10 mouse cellular contexts compared by ENCODE assay signal in genomic region chr8:120321724-120322123, GRCm38 (mm10).
DNase-seq lines count a peak whose midpoint lies in the region; ATAC-seq and TF ChIP-seq lines count a peak whose summit lies in the region.
"Had no signal": no experiment of that assay in that cellular context is flagged by ENCODE, and none has a peak within 500 bp of the region (broad histone marks: within the 10 kb centered on the region; RNA-seq: fewer than 3 reads in every experiment).

No protein-coding gene starts in this region.

- H3K4me1 ChIP-seq in lung, embryonic 14.5 days (ENCODE audit: insufficient read depth) = peaks cover 17% of the 10 kb centered on the region
- H3K4me1 ChIP-seq in stomach, postnatal 0 days (replicated peaks; ENCODE audit: control insufficient read depth, insufficient read depth) = 0 out of 2 replicates have a peak, but pooled peaks cover 7% of the 10 kb centered on the region

- TF ChIP-seq CTCF in lung, embryonic 14.5 days (IDR thresholded peaks at IDR 0.05; ENCODE audit: low read depth) = peak; percentile 76
- peak; percentile 78 for TF ChIP-seq CTCF in stomach, postnatal 0 days (IDR thresholded peaks at IDR 0.05; ENCODE audit: low read depth)

- ATAC-seq in lung, embryonic 14.5 days (ENCODE audit: insufficient read depth) = no peak
- ATAC-seq in stomach, postnatal 0 days (ENCODE audit: low FRiP score, low TSS enrichment) = no peak
- ATAC-seq in cerebellum, adult (ENCODE audit: insufficient number of reproducible peaks, low FRiP score, low TSS enrichment) = no peak

- no peaks in the 10 kb centered on the region for H3K36me3 ChIP-seq in lung, embryonic 14.5 days (ENCODE audit: insufficient read depth)
- H3K36me3 ChIP-seq in stomach, postnatal 0 days (ENCODE audit: control insufficient read depth, insufficient read depth, low read length) = no peaks in the 10 kb centered on the region
- H3K36me3 ChIP-seq: embryonic facial prominence, embryonic 13.5 days; lung, embryonic 15.5 days had no signal

- intact Hi-C loops in left cerebral cortex, postnatal 25 days (cut with DNase I) = no loop called here

- H3K9me3 ChIP-seq in lung, embryonic 14.5 days (ENCODE audit: low read depth, low read length) = no peaks in the 10 kb centered on the region
- no peaks in the 10 kb centered on the region for H3K9me3 ChIP-seq in stomach, postnatal 0 days (ENCODE audit: control insufficient read depth, low read length)
- H3K9me3 ChIP-seq: embryonic facial prominence, embryonic 13.5 days; lung, embryonic 15.5 days had no signal

- H3K9ac ChIP-seq in lung, embryonic 14.5 days = no peak overlapping the region
- H3K9ac ChIP-seq in stomach, postnatal 0 days (ENCODE audit: low read length) = no peak overlapping the region
- H3K9ac ChIP-seq: embryonic facial prominence, embryonic 13.5 days; lung, embryonic 15.5 days had no signal

- no peak overlapping the region for H3K27ac ChIP-seq in lung, embryonic 14.5 days (ENCODE audit: low read depth)
- no peak overlapping the region for H3K27ac ChIP-seq in stomach, postnatal 0 days (replicated peaks)
- H3K27ac ChIP-seq: embryonic facial prominence, embryonic 13.5 days had no signal

- H3K27me3 ChIP-seq in lung, embryonic 14.5 days (ENCODE audit: insufficient read depth, low read length) = no peaks in the 10 kb centered on the region
- no peaks in the 10 kb centered on the region; the same call in 1 of the 2 replicates for H3K27me3 ChIP-seq in stomach, postnatal 0 days (ENCODE audit: control insufficient read depth, insufficient read depth, low read length)
- H3K27me3 ChIP-seq: embryonic facial prominence, embryonic 13.5 days; lung, embryonic 15.5 days had no signal

- 43% methylated on average over 6 of the region's 6 CpGs for WGBS in lung, embryonic 14.5 days
- 53% methylated on average over 6 of the region's 6 CpGs for WGBS in stomach, postnatal 0 days

- H3K4me2 ChIP-seq in lung, embryonic 14.5 days = no peak overlapping the region
- H3K4me2 ChIP-seq in stomach, postnatal 0 days (replicated peaks; ENCODE audit: low read depth) = no peak overlapping the region
- H3K4me2 ChIP-seq: embryonic facial prominence, embryonic 13.5 days; lung, embryonic 15.5 days had no signal

- no peak for TF ChIP-seq EP300 in stomach, postnatal 0 days (optimal IDR thresholded peaks at IDR 0.05)

- no peak overlapping the region for H3K4me3 ChIP-seq in lung, embryonic 14.5 days (ENCODE audit: low read depth, low read length)
- no peak overlapping the region for H3K4me3 ChIP-seq in stomach, postnatal 0 days (ENCODE audit: low read depth, low read length)
- H3K4me3 ChIP-seq: embryonic facial prominence, embryonic 13.5 days; lung, embryonic 15.5 days had no signal

- peak; percentile 59 to 68 for DNase-seq in cerebellum, postnatal 10 days
- no peak for DNase-seq in cerebellum, adult 8-10 months
- peak; percentile 70 for DNase-seq in lung, embryonic 14.5 days
- DNase-seq in lung, postnatal 14 days = no peak
- peak; percentile 55 for DNase-seq in c-Kit-positive CD71-positive TER-119-positive erythroid progenitor cells, embryonic 14.5 days (ENCODE audit: low spot score)
- DNase-seq in stomach, postnatal 0 days (ENCODE audit: low spot score) = peak; percentile 58
- no peak for DNase-seq in left cerebral cortex, postnatal 25 days (ENCODE audit: low spot score in 2 of 2)

Comparison
In these comparisons a context has a peak if more than half of its experiments do, and no peak if none do; other contexts are left out.
1. DNase-seq: peak in cerebellum, postnatal 10 days (2 of 2), lung, embryonic 14.5 days (single experiment), c-Kit-positive CD71-positive TER-119-positive erythroid progenitor cells, embryonic 14.5 days (single experiment) and stomach, postnatal 0 days (single experiment); none in cerebellum, adult 8-10 months (single experiment), lung, postnatal 14 days (single experiment) and left cerebral cortex, postnatal 25 days (0 of 2).